Mouse (Mus musculus) kidney, adult 2 months (tissue): ENCODE measurements around the gene Lypd6. TPM values are rescaled to one million over a fixed set of nuclear protein-coding genes. Genes with fewer than 3 reads are reported as not detected.

ENCODE experiments used
- DNase-seq: peaks from one replicate; pipeline ENCODE4 v3.0.0; 2021
- H3K27ac ChIP-seq: fragments of 200-500 bp; 2 replicates; pipeline ENCODE4 v1.5.1; 2012; ENCODE audit warnings: low read depth, low read length, control low read depth, inconsistent platforms; ENCODE audit not compliant: insufficient read depth
- H3K27me3 ChIP-seq: fragments of 200-500 bp; replicated peaks from 2 replicates; pipeline ENCODE4 v1.6.1; 2012; ENCODE audit warnings: mild to moderate bottlenecking, moderate library complexity, low read length, inconsistent platforms; ENCODE audit not compliant: control insufficient read depth, insufficient read depth
- H3K36me3 ChIP-seq: fragments of 200-500 bp; 2 replicates; pipeline ENCODE4 v1.6.1; 2012; ENCODE audit warnings: mild to moderate bottlenecking, moderate library complexity, low read length, inconsistent platforms; ENCODE audit not compliant: control insufficient read depth, insufficient read depth
- H3K4me1 ChIP-seq: fragments of 200-500 bp; 2 replicates; pipeline ENCODE4 v1.6.1; 2011; ENCODE audit warnings: low read length; ENCODE audit not compliant: control insufficient read depth, insufficient read depth
- H3K4me3 ChIP-seq: fragments of 200-500 bp; 2 replicates; pipeline ENCODE4 v1.5.1; 2011; ENCODE audit warnings: mild to moderate bottlenecking, low read depth, low read length, control low read depth; ENCODE audit not compliant: insufficient read depth
- CTCF ChIP-seq: fragments of 200-500 bp; conservative IDR thresholded peaks from 2 replicates; pipeline ENCODE4 v1.5.1; 2011; ENCODE audit warnings: low read depth, mild to moderate bottlenecking, control low read depth, low read length, moderate library complexity, mixed read lengths; ENCODE audit not compliant: insufficient read depth, insufficient read length
- POLR2A ChIP-seq: fragments of 200-500 bp; IDR thresholded peaks from one replicate; pipeline ENCODE4 v1.6.1; 2011; ENCODE audit warnings: low read depth, low read length, control low read depth
- WGBS: fragments of 180-500 bp; shearing (Covaris S2); methylation state at CpG from one replicate; pipeline ENCODE4 v1.1.7; 2018; 5-methylcytosine and 5-hydroxymethylcytosine counted together
- polyA plus RNA-seq: library from polyadenylated mRNA; depleted of rRNA; stranded (reverse); fragments of >200 nt; gene quantifications from 2 replicates; pipeline ENCODE4 v1.2.3, GENCODE M21; 2012

Gene Lypd6
- polyA plus RNA-seq, 1 experiment = 10.9 TPM

DNA sequence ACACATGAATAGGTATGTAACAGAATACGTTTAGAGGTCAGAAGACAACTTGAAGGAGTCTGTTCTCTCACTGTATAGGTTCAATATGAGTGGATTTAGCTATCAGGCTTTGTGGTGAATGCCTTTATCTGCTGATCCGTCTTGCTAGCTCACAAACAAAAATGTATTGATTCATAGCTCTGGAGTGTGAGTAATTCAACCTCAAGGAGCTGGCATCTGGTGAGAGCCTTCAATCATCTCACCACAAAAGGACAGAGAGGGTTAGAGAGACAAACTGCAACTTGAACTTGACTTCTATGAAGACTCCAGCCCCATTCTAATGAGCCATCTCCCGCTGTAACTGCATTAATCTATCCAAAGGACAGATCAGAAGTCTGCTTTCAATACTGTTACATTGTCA lies 40.6 kb downstream of the Lypd6 start:
- H3K27ac ChIP-seq = no peak overlapping the region
- TF ChIP-seq POLR2A = no peak
- TF ChIP-seq CTCF = no peak
- H3K36me3 ChIP-seq = no peaks in the 10 kb centered on the region
- H3K4me3 ChIP-seq = no peak overlapping the region
- DNase-seq = no peak
- no peaks in the 10 kb centered on the region; the same call in 1 of the 2 replicates for H3K27me3 ChIP-seq
- no peaks in the 10 kb centered on the region; the same call in 1 of the 2 replicates for H3K4me1 ChIP-seq
- WGBS = 93% methylated on average over 3 of the region's 3 CpGs

DNA sequence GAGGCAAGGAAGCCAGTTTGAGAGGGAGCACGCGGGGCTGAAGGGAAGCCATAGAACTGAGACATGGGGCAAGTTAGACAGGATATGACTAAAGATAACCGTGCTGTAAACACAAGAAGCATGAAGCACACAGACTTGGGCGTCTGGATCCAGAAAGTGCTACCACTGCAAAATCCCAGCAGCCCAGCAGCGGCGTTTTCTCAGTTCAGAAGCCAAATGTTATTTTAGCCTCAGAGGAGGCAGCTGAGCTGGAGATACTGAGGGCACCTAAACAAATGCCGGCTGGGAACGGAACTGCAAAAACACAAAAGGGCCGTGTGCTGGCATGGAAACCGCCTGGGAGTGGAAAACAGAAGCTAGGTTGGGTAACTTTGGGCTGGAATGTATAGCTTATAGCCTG lies 43.9 kb downstream of the Lypd6 start:
- no peaks in the 10 kb centered on the region for H3K27me3 ChIP-seq
- WGBS = 46% methylated on average over 10 of the region's 10 CpGs
- H3K4me3 ChIP-seq = no peak overlapping the region
- H3K27ac ChIP-seq = no peak overlapping the region
- TF ChIP-seq CTCF (no peak), POLR2A (no peak)
- H3K4me1 ChIP-seq = no peaks in the 10 kb centered on the region
- no peak for DNase-seq
- H3K36me3 ChIP-seq = no peaks in the 10 kb centered on the region

DNA sequence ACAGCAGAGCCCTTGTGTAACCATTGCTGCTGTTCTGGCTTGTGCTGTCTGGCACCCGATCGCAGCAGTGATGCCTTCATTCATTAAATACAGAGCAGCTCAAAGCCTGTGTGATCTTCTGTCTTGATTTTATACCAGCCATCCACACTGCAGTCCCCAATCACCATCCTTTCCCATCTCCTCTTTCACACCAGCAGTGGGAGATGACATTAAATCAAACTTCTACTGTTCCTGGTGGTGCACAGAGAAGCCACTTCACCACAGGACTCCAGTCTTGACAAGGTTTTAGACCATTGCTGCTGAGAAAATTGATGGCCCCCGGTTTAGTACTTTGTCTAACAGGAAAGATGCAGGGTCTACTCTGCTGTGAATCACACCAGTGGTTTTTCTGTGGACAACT lies 44.9 kb downstream of the Lypd6 start:
- Histone ChIP-seq H3K4me3 (no peak overlapping the region), H3K4me1 (no peaks in the 10 kb centered on the region), H3K27ac (no peak overlapping the region), H3K27me3 (no peaks in the 10 kb centered on the region), H3K36me3 (no peaks in the 10 kb centered on the region)
- 76% methylated on average over 3 of the region's 3 CpGs for WGBS
- TF ChIP-seq POLR2A = no peak
- no peak for TF ChIP-seq CTCF
- DNase-seq = no peak

DNA sequence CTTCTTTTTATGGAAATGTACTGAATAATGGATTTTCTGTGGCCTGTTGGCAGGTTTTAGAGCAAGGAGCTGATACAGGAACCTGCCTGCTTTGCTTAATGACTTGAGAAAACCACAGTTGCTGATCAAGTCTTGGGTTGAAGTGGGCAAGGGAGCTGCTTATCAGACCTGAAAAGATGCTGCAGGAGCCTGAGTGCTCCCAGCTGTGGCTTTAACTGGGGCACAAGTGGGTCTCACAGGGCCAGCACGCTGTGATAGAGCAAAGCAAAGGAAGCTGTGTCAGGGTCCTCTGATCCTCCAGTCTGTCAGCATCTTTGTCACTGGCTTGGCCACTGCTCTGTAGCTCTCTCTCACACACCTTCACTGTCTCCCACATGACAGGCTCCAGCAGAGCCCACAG lies 45.4 kb downstream of the Lypd6 start:
- 54% methylated on average over 1 of the region's 1 CpGs for WGBS
- Histone ChIP-seq H3K27me3 (no peaks in the 10 kb centered on the region), H3K36me3 (no peaks in the 10 kb centered on the region), H3K4me1 (no peaks in the 10 kb centered on the region), H3K27ac (no peak overlapping the region), H3K4me3 (no peak overlapping the region)
- no peak for DNase-seq
- no peak for TF ChIP-seq POLR2A
- no peak for TF ChIP-seq CTCF

DNA sequence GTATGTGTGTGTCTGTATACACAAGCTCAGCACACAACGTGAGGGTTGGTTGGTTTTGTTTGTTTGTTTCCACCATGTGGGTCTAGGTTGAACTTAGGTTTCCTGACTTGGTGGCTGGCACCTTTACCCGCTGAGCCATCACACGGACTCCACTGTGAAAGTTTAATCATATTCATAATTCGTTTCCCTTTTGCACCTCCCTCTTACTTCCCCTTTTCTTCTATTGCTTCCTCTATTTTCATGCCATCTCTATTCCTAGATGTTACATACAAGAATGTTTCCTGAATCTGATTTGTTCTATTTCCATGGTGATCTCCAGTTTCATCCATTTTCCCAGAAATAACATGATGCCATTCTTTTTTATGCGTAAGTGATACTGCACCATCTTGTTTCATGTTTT lies 46.2 kb downstream of the Lypd6 start:
- 83% methylated on average over 5 of the region's 5 CpGs for WGBS
- no peak overlapping the region for H3K27ac ChIP-seq
- no peaks in the 10 kb centered on the region for H3K4me1 ChIP-seq
- no peaks in the 10 kb centered on the region for H3K36me3 ChIP-seq
- no peak for DNase-seq
- TF ChIP-seq POLR2A (no peak), CTCF (no peak)
- no peak overlapping the region for H3K4me3 ChIP-seq
- no peaks in the 10 kb centered on the region for H3K27me3 ChIP-seq

DNA sequence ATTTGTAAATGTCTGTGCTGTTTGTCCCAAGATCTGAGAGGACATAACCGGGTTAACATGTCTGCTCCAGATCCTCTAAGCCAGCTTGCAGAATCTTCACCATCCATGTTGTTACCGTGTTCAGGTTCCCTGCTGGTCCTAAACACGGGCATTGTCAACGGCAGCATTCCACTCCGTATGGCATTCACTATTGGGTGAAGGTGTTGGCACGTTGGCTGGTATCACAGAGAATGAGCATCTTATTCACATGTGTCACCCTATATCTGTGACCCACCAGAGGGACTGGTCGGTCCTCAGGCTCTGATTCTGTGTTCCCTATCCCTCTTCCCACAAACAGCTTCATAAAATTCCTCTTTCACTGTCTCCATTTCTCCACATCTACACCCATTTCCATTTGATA lies 52.9 kb downstream of the Lypd6 start:
- Histone ChIP-seq H3K4me1 (no peaks in the 10 kb centered on the region), H3K27me3 (no peaks in the 10 kb centered on the region), H3K4me3 (no peak overlapping the region), H3K36me3 (no peaks in the 10 kb centered on the region), H3K27ac (no peak overlapping the region)
- 94% methylated on average over 7 of the region's 7 CpGs for WGBS
- DNase-seq = no peak
- no peak for TF ChIP-seq POLR2A
- no peak for TF ChIP-seq CTCF

DNA sequence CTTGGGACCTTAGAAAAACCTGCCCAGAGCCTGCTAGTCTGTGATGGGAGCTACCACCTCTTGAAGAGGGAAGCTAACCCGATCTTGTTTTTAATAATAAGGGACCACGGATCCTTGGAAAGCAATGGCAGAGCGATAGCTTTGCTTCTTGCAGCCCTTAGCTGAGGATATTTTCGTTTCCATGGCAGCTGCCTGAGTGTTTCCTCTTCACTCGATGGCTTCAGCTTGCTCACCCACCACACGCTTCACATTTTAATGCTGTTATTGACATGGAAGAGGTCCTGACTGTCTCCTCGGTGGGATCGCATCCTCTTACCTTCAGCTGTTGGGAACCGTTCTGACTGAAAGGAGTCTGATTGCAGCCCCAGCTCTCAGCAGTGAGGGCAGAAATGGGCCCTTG lies 54.6 kb downstream of the Lypd6 start:
- Histone ChIP-seq H3K27me3 (no peaks in the 10 kb centered on the region), H3K4me1 (no peaks in the 10 kb centered on the region), H3K36me3 (no peaks in the 10 kb centered on the region), H3K27ac (no peak overlapping the region), H3K4me3 (no peak overlapping the region)
- TF ChIP-seq CTCF (no peak), POLR2A (no peak)
- DNase-seq = no peak
- 88% methylated on average over 9 of the region's 9 CpGs for WGBS

DNA sequence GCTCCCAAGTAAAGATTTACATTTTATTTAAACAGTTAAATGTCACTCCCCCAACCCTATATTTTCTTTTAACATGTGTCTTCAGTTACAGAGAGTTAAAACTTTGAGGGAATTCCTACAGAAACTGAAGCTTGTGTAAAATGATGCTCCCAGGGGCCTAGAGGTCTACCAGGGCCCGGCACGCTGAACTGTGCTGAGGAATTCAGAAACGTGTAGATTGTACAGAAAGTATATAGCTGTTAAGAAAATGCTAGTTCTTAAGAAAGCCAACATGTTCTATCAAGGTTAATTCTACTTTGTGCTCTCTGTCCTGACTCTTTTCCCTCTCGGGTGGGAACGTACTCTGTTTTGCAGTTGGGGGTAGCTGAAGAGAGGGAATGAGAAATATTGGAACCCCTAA lies 57.1 kb downstream of the Lypd6 start:
- 72% methylated on average over 5 of the region's 5 CpGs for WGBS
- TF ChIP-seq POLR2A = no peak
- no peak for TF ChIP-seq CTCF
- Histone ChIP-seq H3K4me3 (no peak overlapping the region), H3K36me3 (no peaks in the 10 kb centered on the region), H3K27ac (no peak overlapping the region), H3K27me3 (no peaks in the 10 kb centered on the region), H3K4me1 (no peaks in the 10 kb centered on the region)
- no peak for DNase-seq
